Mouse (Mus musculus) liver, adult 2 months (tissue): ENCODE results near the gene Mcf2l.

Experiments used
- CTCF ChIP-seq: fragments of 200-500 bp; IDR thresholded peaks from 2 replicates; pipeline ENCODE4 v1.5.1; 2011; ENCODE audit warnings: low read depth, low read length, control low read depth
- POLR2A ChIP-seq: fragments of 200-500 bp; IDR thresholded peaks from 2 replicates; pipeline ENCODE4 v1.6.1; 2011; ENCODE audit warnings: low read length, control low read depth; ENCODE audit not compliant: insufficient read depth; ENCODE audit errors: extremely low read depth

DNA sequence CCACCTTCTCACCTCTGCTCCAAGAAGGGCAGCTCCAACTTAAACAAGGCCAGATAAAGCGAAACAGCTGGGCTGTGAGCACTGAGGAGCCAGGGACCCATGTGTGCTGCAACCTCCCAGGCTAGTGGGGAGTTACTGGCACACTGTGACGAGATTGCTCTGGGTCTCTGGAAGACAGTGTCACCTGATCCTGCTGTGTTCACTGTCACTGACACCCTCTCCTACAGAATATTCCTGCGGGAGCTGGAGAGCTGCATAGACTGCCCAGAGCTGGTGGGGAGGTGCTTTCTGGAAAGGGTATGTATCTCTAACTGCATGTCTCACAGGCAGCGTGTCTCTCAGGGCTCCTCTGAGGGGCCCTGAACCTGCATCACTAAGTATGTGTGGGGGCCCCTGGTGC, 133.9 kb downstream of the Mcf2l start:
- TF ChIP-seq CTCF: no peak
- no peak for TF ChIP-seq POLR2A
